ENCODE assay signal across 14 mouse cellular contexts in the genomic region with DNA sequence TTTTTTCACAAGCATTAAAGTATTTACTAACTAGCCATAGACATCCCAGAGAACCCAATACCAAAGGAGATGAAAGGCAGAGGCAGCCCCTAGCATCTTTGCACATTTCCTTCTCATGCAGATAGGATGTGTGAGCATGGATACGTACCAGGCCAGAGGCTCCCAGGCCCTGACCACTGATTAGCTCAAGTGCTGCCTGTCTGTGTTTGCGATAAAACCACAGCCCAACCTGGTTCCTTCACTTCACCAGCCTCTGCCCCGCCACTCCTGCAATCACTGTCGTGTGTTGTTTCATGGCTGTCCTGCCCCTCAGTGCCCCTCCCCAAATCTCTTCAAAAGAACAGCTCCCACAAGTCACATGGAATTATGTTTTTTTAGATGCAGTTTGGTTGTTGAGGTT.
"Had no signal": no experiment of that assay in that cellular context is flagged by ENCODE, and none has a peak within 500 bp of the region (broad histone marks: within the 10 kb centered on the region; RNA-seq: fewer than 3 reads in every experiment).

No protein-coding gene starts in this region.

- H3K27me3 ChIP-seq: limb, embryonic 12.5 days; limb, embryonic 15.5 days; midbrain, embryonic 13.5 days had no signal

- H3K9me3 ChIP-seq: limb, embryonic 12.5 days; limb, embryonic 15.5 days; midbrain, embryonic 13.5 days had no signal

- H3K4me2 ChIP-seq: limb, embryonic 12.5 days; limb, embryonic 15.5 days; liver, embryonic 11.5 days; lung, embryonic 14.5 days; midbrain, embryonic 13.5 days had no signal

- H3K4me3 ChIP-seq: limb, embryonic 12.5 days; limb, embryonic 15.5 days; midbrain, embryonic 13.5 days had no signal

- H3K36me3 ChIP-seq: limb, embryonic 12.5 days; limb, embryonic 15.5 days; midbrain, embryonic 13.5 days had no signal

- H3K27ac ChIP-seq: limb, embryonic 12.5 days; limb, embryonic 15.5 days; liver, embryonic 14.5 days; macrophage; midbrain, embryonic 13.5 days had no signal

- DNase-seq: kidney, postnatal 14 days; kidney, postnatal 4 days; left cerebral cortex, postnatal 4 days; liver, postnatal 0 days; lung, embryonic 14.5 days; thymus, adult 18-20 months; thymus, postnatal 36 days had no signal

- H3K9ac ChIP-seq: limb, embryonic 12.5 days; limb, embryonic 15.5 days; liver, embryonic 14.5 days; liver, postnatal 0 days; lung, embryonic 14.5 days; midbrain, embryonic 13.5 days had no signal

- H3K4me1 ChIP-seq: limb, embryonic 12.5 days; limb, embryonic 15.5 days; midbrain, embryonic 13.5 days had no signal

- ATAC-seq: liver, postnatal 0 days; lung, postnatal 0 days; midbrain, embryonic 13.5 days had no signal
